Mouse (Mus musculus) B cell, adult 2 months (primary cell): Measurements from ENCODE around the gene Mpdu1.
A peak's percentile ranks its signal among the peaks of the same experiment; 100 is the strongest.

Experiments
- DNase-seq, 2 experiments: peaks; one replicate each; pipeline ENCODE4 v3.0.0; 2022

Mpdu1 gene

DNA sequence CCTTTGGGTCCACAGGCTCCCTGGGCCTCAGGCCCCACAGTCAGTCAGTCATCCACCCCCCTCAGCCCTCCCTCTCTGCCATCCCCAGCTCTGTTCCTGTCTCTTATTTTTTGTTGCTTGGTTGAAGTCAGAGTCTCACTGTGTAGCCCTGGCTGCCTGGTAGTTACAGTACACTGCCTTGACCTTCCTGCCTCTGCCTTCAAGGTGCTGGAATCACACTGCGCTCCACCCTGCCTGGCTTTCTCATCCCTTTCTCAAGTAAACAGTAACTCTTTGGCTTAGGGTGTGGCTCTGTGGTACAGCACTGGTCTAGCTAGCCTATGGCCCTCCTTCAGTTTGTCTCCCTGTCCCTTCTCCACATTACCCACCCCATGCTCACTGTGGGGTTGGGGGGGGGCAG lies 27.4 kb upstream of the Mpdu1 start:
- no peak for DNase-seq

DNA sequence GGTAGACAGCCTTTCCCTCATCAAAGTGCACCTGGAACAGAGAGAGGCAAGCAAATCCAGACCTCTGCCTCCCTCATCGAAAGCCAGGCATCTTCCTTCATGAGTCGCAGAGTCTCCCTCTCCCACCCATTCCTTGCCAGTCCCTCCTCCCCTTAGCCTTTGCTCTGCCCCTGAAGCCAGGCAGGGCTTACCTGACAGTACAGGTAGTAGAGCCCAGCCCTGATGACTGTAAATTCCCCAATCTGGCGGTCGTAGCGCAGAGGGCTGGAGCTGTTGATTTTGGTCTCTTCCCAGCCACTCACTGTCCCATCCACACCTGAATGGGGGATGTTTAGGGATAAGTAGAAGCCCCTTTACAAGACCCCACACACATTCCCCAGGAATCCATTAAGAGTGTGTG lies 24.6 kb upstream of the Mpdu1 start:
- no peak for DNase-seq

DNA sequence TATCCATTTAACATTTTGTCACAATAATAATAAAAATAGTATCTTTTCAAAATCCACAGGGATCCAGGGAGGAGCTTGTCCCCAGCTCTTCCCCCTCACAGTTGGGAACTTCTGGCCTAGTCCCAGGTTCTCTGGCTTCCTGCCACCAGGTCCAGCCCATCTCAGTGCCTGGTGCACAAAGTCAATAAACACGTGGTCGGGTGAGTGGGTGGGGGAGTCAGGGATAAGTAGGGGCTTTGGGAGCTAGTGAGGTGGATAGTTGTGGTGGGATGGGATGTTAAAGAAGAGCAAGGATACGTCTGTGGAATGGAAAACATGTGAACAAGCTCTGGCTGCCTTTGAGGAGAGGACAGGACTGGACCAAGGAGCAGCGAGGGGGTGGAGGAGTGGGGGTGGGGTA lies 23.9 kb upstream of the Mpdu1 start:
- no peak for DNase-seq

DNA sequence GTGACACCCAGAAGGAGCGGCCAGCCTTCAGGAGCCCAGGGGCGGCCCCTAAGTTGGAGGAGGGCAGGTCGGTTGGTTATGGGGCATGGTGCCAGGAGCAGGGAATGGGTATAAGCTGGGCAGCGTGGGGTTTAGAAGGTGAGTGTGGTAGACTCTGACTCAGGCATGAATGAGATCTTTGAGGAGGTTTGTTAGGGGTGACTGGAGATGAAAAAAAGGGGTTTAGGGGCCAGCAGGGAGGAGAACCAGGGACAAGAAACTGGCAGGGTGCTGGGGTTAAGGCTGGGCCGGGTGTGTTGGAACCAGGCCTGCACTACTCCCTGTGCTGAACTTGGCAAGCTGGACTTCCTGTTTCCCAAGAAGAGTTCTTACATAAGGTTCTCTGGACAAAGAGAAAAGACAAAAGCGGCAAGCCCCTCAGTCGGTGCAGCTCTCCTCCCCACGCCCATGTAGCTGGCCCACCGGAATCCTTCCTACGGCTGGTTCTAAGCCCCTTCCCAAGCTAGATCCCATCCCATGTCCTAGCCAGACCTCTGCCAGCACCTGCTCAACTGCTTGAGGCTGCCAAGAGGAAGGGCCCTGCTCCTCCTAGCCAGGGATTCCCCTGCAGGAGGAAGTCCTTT lies 23.2 kb upstream of the Mpdu1 start, which contains the start of gene Tnfsf13:
Gene Tnfsf13, minus strand, starts transcription at position 259 of the 623 bp plus-strand sequence.
- no peak for DNase-seq

DNA sequence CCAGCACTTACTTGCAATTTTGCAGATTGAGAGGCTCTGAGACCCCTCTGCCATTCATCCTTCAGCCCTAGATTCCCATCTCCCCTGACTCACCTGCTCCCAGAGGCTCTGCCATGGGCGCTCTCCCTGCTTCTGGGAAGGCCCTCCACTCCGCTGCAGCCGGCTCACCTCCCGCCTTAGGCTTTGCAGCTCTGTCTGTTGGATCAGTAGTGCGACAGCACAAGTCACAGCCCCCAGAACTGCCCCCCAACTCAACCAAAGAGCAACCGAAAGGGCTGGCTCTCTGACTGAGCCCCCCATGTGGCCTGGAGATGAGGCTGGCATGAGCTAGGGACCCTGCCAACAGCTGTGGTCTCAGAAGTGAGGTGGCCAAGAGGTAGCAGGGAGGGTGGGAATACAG lies 22.5 kb upstream of the Mpdu1 start:
- no peak for DNase-seq

DNA sequence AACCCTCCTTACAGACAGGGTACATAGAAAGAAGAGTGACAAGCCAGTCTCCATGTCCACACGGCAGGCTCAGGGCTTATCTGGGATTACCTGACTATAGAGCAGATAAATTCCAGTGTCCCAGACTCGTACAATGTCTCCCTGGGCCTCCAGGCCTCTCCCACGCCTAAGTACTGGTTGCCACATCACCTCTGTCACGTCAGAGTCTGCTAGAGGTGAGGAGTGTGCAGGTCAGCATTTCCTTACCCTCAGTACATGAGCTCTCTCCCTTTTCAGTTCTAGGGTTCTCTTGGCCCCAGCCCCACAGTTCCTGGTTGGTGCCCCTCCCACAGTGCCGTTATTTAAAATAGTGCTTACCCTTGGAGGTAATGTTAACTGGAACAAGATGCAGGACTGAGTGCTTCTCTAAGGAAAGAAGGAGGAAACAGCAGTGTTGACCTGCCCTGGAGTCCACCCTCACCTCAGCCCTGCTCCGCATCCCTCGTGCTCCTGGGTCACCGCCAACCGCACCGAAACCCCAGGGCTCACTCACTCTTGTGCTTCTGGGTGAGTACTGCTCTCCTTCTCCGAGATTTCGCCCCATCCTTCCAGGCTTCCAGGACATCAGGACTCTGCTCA lies 21.8 kb upstream of the Mpdu1 start:
- DNase-seq, result no peak

DNA sequence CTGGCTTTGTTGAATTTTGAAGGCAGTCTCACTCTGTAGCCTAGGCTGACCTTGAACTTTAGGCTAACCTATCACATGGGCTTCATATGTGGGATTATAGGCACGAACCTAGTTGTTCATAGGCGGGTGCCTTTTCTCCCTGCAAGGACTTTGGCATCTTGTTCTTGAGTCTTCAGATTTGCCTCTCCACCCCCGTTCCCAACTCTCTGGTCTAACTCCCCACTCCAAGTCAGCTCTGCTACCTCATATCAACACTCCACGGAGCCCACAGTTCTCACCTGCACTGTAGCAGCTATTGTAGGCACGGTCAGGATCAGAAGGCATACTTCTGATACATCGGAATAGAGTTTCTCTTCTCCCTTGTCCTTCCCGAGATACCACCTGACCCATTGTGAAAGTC lies 21.1 kb upstream of the Mpdu1 start:
- no peak for DNase-seq

DNA sequence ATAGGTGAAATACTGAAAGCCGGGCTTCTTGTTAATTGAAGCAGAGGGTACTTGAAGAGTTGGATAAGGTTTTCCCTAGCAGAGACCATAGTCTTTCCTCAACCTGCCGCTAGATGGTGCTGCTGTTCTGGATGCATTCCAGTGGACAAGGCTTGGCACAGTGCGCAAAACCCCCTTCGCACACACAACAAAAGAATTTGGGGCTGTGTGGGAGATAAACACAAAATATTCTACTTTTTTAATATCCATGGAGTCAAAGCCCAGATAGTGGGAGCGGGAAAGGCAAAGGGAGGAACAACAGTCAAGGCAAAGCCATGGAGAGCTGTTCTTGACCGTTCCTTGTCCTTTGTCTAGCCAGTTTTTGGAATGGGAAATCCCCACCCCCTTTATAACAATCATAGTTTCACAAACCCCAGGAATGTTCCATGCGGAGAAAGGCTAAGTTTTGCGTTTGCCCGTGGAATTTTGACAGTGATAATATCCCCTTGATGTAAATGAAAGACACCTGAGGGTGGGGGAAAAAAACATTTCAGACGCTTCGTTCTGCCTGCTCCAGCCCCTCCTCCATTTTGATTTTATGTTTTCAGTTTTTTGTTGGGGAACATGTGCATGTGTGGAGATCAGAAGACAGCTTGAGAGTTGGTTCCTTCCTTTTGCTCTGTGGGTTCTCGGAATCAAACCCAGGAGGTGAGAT lies 20.5 kb upstream of the Mpdu1 start:
- peak; percentile 88 to 89 for DNase-seq

DNA sequence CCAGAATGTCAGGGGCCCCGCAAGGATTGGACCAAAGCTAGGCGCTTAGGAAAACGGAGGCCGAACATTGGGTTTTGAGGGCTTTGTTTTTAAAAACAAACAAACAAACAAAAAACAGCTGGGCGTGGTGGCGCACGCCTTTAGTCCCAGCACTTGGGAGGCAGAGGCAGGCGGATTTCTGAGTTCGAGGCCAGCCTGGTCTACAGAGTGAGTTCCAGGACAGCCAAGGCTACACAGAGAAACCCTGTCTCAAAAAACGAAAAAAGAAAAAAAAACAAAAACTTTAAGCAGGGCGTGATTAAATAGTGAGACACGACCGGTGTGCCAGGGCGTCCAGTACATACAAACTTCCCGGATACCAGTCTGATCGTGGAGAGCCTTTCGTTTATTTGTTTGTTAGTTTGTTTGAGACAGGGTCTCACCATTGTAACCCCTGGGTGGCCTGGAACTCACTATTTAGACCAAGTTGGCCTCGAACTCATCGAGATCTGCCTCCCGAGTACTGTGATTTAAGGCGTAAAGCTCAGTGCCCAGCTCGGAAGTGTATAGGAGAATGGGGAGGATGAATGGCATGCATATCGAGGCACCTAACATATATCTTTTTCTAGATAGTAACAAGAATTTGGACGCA lies 19.9 kb upstream of the Mpdu1 start:
- no peak for DNase-seq

DNA sequence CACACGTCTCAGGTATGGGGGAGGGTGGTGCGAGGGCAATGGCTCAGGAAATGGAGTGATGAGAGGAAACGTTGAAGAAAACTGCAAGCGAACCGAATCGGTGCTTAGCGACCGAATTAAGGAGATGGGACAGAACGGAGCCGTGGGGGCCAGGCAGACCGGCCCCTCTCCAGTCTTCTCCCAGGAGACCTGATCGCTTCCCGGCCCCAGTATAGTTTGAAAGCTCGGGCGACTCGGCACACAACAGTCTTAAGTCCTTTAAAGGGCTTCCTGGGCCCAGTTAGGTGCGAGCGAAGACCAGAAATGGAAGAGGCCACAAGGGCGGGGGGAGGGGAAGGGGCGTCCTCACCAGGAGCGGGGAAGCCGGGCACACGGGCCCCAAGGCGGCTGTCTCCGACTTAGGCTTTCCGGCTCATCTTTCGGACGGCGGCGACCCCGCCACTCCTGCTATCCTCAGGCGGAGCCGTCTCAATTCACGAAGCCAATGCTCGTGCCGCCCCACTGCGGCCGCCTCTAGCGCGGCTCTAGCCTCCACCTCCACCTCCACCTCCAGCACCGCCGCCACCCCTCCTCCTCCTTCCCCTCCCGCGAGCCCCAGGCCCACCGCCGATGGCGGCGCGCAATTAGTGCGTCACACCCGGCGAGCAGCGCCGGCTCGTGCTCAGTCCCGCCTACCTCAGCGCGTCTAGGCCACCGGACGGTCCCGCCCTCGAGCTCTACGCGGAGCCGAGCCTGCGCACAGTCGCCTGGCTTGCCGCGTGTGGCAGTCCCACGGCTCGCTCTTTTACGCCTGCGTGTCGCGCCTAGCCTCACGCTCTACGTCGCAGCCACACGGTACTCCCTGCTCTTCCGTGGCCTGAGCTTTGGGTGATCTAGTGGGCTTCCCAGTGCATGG lies 19.1 kb upstream of the Mpdu1 start, which contains the start of gene Senp3:
Gene Senp3, minus strand, starts transcription at position 771 of the 895 bp plus-strand sequence.
- DNase-seq, result peak; percentile 96 to 97

DNA sequence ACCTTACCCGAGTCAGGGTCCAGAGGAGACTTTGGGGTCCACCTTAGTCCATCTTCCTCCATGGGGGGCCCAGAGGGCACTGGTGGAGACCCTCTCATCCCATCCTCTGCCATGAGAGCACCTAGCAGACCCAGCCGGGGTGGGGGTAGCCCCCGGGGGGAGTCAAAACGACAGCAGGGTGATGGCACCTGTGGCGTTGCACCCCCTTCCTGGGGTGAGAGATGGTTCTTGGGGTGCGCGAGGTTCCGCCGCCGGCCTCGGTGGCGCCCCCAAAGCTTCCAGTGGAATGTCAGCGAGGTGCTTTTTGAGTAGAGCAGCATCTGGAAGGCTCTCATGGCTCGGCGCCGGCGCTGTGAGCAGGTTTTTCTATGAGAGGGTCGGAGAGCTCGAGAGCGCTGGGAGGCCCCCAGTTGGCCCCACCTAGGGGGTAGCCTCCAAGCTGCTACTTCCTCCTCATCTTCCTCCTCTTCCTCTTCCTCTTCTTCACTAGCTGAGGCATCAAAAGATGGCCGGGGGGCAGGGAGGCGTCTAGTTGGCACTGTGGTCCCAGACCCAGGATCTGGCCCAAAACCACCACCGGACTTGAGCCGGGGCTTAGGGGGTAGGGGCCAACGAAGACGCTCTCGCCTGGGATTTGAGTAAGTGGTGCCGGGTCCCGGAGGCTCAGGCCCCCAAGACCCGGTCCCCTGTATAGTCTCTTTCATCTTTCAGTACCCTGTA lies 17.9 kb upstream of the Mpdu1 start:
- DNase-seq, result no peak

DNA sequence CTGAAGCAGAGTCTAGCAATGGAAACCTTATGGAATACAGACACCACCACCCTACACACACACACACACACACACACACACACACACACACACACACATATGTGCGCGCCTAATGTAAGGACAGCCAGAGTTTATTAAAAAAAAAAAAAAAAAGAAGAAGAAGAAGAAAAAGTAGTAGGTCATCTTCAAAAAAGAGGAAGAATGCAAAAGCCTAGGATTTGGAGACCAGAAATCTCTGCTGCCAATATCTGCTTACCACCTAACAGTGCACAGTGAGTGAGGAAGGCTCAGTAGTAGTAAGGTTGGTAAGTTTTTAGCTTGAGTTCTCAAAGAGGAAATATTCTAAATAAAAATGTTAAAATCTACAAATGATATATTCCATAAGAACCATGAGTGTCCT lies 16.7 kb upstream of the Mpdu1 start:
- no peak for DNase-seq

DNA sequence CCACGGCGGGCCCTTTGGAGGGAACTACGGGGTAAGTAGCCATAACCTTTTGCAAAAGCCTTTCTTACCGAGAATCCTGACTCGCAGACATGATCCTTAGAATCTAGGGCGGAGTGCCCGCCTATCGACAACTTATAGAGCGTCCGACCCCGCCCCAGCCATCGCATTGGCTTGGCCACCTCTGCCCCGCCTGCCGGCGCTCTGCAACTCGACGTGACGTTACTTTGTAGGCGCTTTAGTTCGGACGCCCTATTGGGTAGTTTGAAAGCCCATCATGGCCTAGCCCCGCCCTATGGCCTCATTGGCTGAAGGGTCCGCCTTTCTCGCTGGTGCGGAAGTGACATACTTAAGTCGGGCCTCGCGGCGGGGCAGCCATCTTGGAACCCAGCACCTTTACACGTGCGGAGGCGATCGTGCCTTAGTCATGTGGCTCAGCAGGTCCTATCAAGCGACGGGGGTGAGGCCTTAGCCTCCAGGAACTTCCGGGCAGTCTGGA lies 9.8 kb upstream of the Mpdu1 start, which contains the start of gene Eif4a1:
Gene Eif4a1, minus strand, starts transcription at position 213 of the 496 bp plus-strand sequence.
- peak; percentile 97 to 99 for DNase-seq

DNA sequence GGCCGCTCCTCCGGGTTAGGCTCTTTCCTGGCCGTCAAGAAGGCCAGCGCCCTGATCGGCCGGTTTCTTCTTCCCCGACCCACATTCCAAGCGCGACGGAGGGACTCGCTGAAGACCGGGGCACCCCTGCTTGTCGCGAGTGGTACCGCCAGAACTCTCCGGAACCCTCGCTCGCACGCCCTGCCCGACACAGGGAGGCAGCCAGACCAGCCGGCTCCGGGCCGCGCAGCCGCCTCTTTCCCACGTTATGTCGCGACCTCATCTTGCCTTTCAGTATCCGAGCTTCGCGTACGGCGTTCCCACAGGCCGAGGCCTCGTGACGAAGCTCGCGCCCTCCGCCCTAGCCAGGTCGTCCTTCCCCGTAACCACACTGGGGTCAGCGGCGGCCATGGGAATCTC lies 9.3 kb upstream of the Mpdu1 start:
- DNase-seq, result no peak

DNA sequence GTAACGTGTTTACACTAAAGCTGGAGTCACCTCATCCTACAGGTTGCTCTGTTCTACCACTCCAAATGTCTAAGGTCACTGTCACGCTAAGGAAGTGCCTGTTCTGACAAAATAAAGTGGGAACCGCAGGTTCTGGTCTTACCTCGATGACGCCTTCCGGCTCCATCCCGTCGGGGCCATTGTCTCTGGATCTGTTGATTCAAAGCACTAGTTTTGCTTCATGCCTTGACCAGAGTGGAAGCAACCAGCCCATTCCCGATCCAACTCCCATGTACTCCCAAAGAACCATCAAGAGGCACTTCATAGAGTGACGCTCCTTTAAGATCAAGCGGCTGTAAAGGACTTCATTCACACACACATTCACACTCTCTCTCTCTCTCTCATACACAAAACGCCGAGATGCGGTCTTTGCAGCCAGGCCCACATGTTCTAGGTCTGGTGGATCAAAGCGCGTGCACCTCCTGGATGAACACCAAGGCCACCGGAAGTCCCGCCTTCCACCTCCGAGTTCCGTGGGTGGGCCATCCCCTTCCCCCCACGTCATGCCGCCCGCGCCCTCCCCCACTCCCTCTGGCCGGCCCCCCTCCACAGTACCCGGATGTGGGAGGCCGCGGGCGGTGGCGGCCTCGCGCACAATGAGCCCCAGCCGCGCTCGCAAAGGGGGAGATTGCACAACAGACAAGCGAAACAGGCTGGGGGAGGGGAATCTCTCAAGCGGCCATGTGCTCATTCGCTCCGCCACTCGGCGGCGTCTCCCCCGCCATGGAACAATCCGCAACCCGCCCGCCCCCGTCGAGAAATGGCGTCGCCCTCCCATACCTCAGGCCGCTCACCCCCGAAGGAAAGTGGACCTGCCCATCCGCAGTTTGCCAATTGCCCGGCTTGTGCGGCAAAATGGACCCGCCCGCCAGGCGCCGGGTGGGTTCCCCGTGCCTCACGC lies 8.6 kb upstream of the Mpdu1 start:
- peak; percentile 97 to 98 for DNase-seq

DNA sequence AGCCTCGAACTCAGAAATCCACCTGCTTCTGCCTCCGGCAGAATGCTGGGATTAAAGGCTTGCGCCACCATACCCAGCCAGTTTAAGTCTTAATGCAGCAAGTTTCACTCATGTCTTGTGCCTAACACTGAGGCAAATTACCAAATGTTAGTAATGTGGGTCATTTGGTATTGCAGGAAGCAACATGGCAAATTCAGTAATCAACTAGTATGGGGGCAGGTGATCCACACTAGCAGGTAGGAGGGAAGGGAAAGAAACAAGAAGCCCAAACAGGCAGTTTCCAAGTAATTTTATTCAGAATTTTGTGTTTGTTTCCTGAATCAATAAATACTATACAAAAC lies 4.2 kb upstream of the Mpdu1 start:
- no peak for DNase-seq

DNA sequence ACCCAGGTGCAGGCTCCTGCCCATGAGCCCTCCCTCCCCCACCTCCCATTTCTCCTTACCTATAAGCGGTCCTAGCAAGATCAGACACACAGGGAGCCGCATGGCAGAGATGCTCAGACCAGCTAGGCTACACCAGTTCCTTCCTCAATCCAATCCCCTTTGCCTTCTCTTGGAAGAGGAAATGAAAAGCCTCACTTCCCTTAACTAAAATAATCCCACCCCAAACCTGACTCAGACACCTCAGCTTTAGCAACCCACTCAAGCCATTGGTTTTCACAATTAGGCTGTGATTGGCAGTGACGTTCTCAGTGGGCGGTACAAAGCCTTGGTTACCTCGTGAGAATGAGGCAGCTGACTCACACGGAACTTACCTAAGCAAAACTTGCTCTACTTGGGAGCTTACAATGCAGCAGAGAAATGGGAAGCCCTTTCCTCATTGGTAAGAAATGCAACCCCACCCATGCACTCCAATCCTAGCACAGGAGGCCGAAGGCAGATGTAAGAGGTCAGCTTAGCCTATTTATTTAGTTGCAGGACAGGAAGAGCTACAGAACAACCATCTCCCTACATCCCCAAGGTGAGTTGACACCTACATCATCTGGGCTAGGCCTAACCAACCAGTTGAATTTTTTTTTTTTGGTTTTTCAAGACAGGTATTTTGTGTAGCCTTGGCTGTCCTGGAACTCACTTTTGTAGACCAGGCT lies 3.7 kb upstream of the Mpdu1 start, which contains the start of gene Cd68:
Gene Cd68, minus strand, starts transcription at position 193 of the 704 bp plus-strand sequence.
- DNase-seq, result peak; percentile 83 to 87

DNA sequence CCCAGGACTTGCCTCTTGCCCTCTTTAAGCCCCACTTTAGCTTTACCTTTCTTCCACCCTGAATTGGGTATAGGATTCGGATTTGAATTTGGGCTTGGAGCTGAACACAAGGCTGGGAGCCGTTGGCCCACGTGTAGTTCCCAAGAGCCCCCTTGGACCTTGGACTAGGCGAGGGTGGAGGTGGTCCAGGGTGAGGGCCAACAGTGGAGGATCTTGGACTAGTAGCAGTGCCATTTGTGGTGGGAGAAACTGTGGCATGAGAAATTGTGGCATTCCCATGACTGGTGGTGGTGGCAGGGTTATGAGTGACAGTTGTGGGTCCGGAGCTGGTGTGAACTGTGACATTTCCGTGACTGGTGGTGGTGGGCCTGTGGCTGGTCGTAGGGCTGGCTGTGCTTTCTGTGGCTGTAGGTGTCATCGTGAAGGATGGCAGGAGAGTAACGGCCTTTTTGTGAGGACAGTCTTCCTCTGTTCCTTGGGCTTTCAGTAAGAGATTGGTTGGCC lies 3.1 kb upstream of the Mpdu1 start:
- DNase-seq, result no peak

DNA sequence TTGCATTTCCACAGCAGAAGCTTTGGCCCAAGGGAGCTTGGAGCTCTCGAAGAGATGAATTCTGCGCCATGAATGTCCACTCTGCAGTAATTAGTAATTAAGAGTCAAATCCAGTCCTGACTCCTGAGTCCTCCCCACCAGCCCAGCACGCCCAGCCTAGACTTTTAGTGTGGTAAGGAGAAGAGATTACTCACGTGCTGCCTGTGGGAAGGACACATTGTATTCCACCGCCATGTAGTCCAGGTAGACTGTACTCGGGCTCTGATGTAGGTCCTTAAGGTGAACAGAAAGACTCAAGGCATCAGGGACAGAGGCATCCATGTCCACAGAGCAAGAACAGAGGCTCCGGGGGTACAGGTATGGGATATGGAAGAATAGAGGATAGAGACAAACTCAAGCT lies 2.4 kb upstream of the Mpdu1 start:
- DNase-seq, result no peak

DNA sequence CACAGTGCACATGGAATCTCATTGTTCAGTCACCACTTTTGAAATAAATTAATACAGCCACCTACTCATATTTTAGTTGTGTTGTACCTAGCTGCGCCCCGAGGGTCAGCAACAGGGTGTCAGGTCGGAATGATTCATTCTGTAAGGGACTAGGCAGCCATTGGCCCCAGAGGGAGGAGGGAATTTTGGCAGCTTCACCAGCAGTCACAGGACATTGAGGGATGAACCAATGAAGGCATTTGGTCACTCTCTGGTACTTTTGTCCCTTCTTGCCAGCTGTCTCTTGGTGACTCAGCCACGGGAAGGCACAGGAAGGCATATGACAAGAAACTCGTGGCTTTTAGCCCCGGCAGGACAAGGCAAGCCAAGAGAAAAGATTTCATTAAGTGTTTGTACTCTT lies 1.4 kb upstream of the Mpdu1 start:
- DNase-seq, result no peak
